In genomic region chr4:145099344-145099743, GRCm38 (mm10) we compare ENCODE assay signal across 22 mouse cellular contexts.
DNase-seq lines count a peak whose midpoint lies in the region; TF ChIP-seq lines count a peak whose summit lies in the region.
"Had no signal": no experiment of that assay in that cellular context is flagged by ENCODE, and none has a peak within 500 bp of the region (broad histone marks: within the 10 kb centered on the region; RNA-seq: fewer than 3 reads in every experiment).

No protein-coding gene starts in this region.

- no peak overlapping the region for H3K4me3 ChIP-seq in gastrocnemius, adult 2 months
- H3K4me3 ChIP-seq: embryonic facial prominence, embryonic 10.5 days; embryonic facial prominence, embryonic 13.5 days; erythroblast, embryonic 14.5 days; forebrain, embryonic 10.5 days; forebrain, embryonic 13.5 days; heart, embryonic 12.5 days; heart, embryonic 15.5 days had no signal

- DNase-seq in gastrocnemius, adult 2 months: no peak
- no peak for DNase-seq in gastrocnemius, postnatal 25 days
- peak; percentile 30 for DNase-seq in NIH3T3 (ENCODE audit: low read depth)
- DNase-seq in adipocyte (ENCODE audit: low spot score): peak; percentile 23
- no peak for DNase-seq in lung, postnatal 4 days
- DNase-seq in kidney, adult 8-10 months: no peak
- DNase-seq: adrenal gland, postnatal 14 days; cerebellum, adult 18-20 months; embryo, embryonic 11 days; gastrocnemius, postnatal 14 days; heart, postnatal 10 days; heart, postnatal 4 days; kidney, adult 18-20 months had no signal

- TF ChIP-seq CTCF in gastrocnemius, adult 2 months (IDR thresholded peaks at IDR 0.05): no peak

- H3K27ac ChIP-seq in gastrocnemius, adult 2 months: peak overlapping the region; percentile 78
- H3K27ac ChIP-seq: embryonic facial prominence, embryonic 10.5 days; embryonic facial prominence, embryonic 13.5 days; forebrain, embryonic 10.5 days; forebrain, embryonic 13.5 days; heart, embryonic 15.5 days; hindbrain, embryonic 14.5 days; hindbrain, postnatal 0 days had no signal

- intact Hi-C loops in gastrocnemius, adult 2 months (cut with DNase I): no loop called here

Comparison
In these comparisons a context has a peak if more than half of its experiments do, and no peak if none do; other contexts are left out.
1. DNase-seq: peak in NIH3T3 (single experiment) and adipocyte (single experiment); none in gastrocnemius, adult 2 months (single experiment), gastrocnemius, postnatal 25 days (single experiment), lung, postnatal 4 days (0 of 2) and kidney, adult 8-10 months (0 of 2).